ENCODE assay signal across 8 mouse cellular contexts in genomic region chr11:104114690-104115089, GRCm38 (mm10). TPM values are rescaled to one million over a fixed set of nuclear protein-coding genes. Genes with fewer than 3 reads are reported as not detected.
DNase-seq lines count a peak whose midpoint lies in the region; ATAC-seq and TF ChIP-seq lines count a peak whose summit lies in the region.

No protein-coding gene starts in this region.

- H3K9ac ChIP-seq in CH12.LX (ENCODE audit: insufficient read depth, low read depth), result no peak overlapping the region
- no peak overlapping the region for H3K9ac ChIP-seq in forebrain, embryonic 12.5 days

- no peak for TF ChIP-seq POLR2A in CH12.LX (IDR thresholded peaks at IDR 0.05; ENCODE audit: low read depth, low read length)

- in situ Hi-C loops in CH12.LX (cut with MboI; ENCODE audit: low pct_ligation_motif_present, low pct_unique_long_range_greater_than_20kb, low sequenced_read_pairs), result loop anchor here (5.0 kb wide), 1 partner anchor 53 kb away; no protein-coding TSS in a partner anchor

- no peak for TF ChIP-seq CTCF in CH12.LX (conservative IDR thresholded peaks at IDR 0.05 in 1 of 2, IDR thresholded peaks at IDR 0.05 in 1 of 2; ENCODE audit: low read depth in 2 of 2, low read length in 2 of 2)

- no peak overlapping the region for H3K4me3 ChIP-seq in CH12.LX (replicated peaks in 1 of 3; ENCODE audit: low read depth in 2 of 3, low read length in 2 of 3, poor library complexity in 1 of 3)
- no peak overlapping the region for H3K4me3 ChIP-seq in forebrain, embryonic 12.5 days (replicated peaks)

- H3K79me2 ChIP-seq in CH12.LX (replicated peaks; ENCODE audit: control insufficient read depth, extremely low read depth, insufficient read depth, poor library complexity, severe bottlenecking), result no peaks in the 10 kb centered on the region

- H3K9me3 ChIP-seq in CH12.LX (replicated peaks; ENCODE audit: low read length), result peaks cover 1% of the 10 kb centered on the region
- no peaks in the 10 kb centered on the region for H3K9me3 ChIP-seq in forebrain, embryonic 12.5 days

- peaks cover 5% of the 10 kb centered on the region for H3K27me3 ChIP-seq in CH12.LX (replicated peaks)
- no peaks in the 10 kb centered on the region for H3K27me3 ChIP-seq in forebrain, embryonic 12.5 days

- no peak overlapping the region for H3K27ac ChIP-seq in CH12.LX (ENCODE audit: insufficient read depth, low read depth)
- H3K27ac ChIP-seq in forebrain, embryonic 12.5 days, result no peak overlapping the region

- TF ChIP-seq EP300 in CH12.LX (IDR thresholded peaks at IDR 0.05; ENCODE audit: low read length), result no peak

- dilution Hi-C loops in CH12.LX (cut with MboI; ENCODE audit: extremely low pct_ligation_motif_present, extremely low pct_unique_long_range_greater_than_20kb, low sequenced_read_pairs), result no loop called here

- no peak overlapping the region for H3K4me2 ChIP-seq in CH12.LX (ENCODE audit: insufficient read depth, low read depth, poor library complexity, severe bottlenecking)
- 0 out of 2 replicates have a peak overlapping the region, but pooled peaks have one; percentile 8 for H3K4me2 ChIP-seq in forebrain, embryonic 12.5 days

- WGBS in forebrain, embryonic 12.5 days, result 5% methylated on average over 7 of the region's 7 CpGs

- no peak for ATAC-seq in forebrain, embryonic 12.5 days (ENCODE audit: low FRiP score)

- no peaks in the 10 kb centered on the region for H3K36me3 ChIP-seq in CH12.LX (replicated peaks in 1 of 2; ENCODE audit: control insufficient read depth in 1 of 2, insufficient read depth in 1 of 2, low read length in 1 of 2)
- no peaks in the 10 kb centered on the region for H3K36me3 ChIP-seq in forebrain, embryonic 12.5 days (replicated peaks)

- DNase-seq in CH12.LX (ENCODE audit: extremely low read depth) (peak; percentile 60), adipocyte (ENCODE audit: low spot score) (peak; percentile 80)
- peak; percentile 86 to 90 for DNase-seq in heart, postnatal 10 days
- peak; percentile 91 for DNase-seq in kidney, postnatal 14 days
- DNase-seq in lung, postnatal 14 days, result peak; percentile 66
- peak; percentile 13 to 15 for DNase-seq in spleen, postnatal 36 days (ENCODE audit: low spot score in 2 of 2)
- DNase-seq in cerebellum, adult 11-12 months, result no peak

- intact Hi-C loops in heart, postnatal 10 days (cut with DNase I), result no loop called here

- TF ChIP-seq RAD21 in CH12.LX (IDR thresholded peaks at IDR 0.05; ENCODE audit: low read depth, low read length), result no peak

- H3K4me1 ChIP-seq in CH12.LX (ENCODE audit: control insufficient read depth in 1 of 2, insufficient read depth in 2 of 2), result 0 out of 4 replicates have a peak, but pooled peaks cover 0 to 3% of the 10 kb centered on the region in 2 experiments
- H3K4me1 ChIP-seq in forebrain, embryonic 12.5 days, result peaks cover 4% of the 10 kb centered on the region; the same call in 1 of the 2 replicates

TF ChIP-seq in CH12.LX, 34 proteins besides CTCF, POLR2A, EP300 and RAD21:
- TF ChIP-seq IRF4 (IDR thresholded peaks at IDR 0.05; ENCODE audit: low read depth, low read length) (no peak), NELFE (IDR thresholded peaks at IDR 0.05; ENCODE audit: low read depth, low read length) (no peak), KAT2A (IDR thresholded peaks at IDR 0.05; ENCODE audit: insufficient replicate concordance, low read length) (no peak), PAX5 (IDR thresholded peaks at IDR 0.05; ENCODE audit: low read length) (no peak), TBP (conservative IDR thresholded peaks at IDR 0.05; ENCODE audit: low read depth, low read length) (no peak), SMC3 (IDR thresholded peaks at IDR 0.05; ENCODE audit: low read depth, low read length) (0 out of 2 replicates have a peak, but pooled peaks have one; percentile 12), ELF1 (IDR thresholded peaks at IDR 0.05; ENCODE audit: low read depth, low read length) (no peak), HCFC1 (IDR thresholded peaks at IDR 0.05; ENCODE audit: low read depth, low read length) (no peak), GABPA (IDR thresholded peaks at IDR 0.05; ENCODE audit: insufficient replicate concordance, low read depth, low read length) (no peak), SIN3A (IDR thresholded peaks at IDR 0.05; ENCODE audit: low read length) (0 out of 2 replicates have a peak, but pooled peaks have one; percentile 53), MAFK (IDR thresholded peaks at IDR 0.05; ENCODE audit: insufficient replicate concordance, low read length) (no peak), MXI1 (IDR thresholded peaks at IDR 0.05; ENCODE audit: low read depth, low read length) (peak; percentile 55; the same call in 1 of the 2 replicates), E2F4 (IDR thresholded peaks at IDR 0.05; ENCODE audit: insufficient replicate concordance, low read depth, low read length) (no peak), JUN (IDR thresholded peaks at IDR 0.05; ENCODE audit: insufficient read depth, low read depth, low read length) (no peak), UBTF (IDR thresholded peaks at IDR 0.05; ENCODE audit: low read depth, low read length) (no peak), MEF2A (IDR thresholded peaks at IDR 0.05; ENCODE audit: borderline replicate concordance, low read depth, low read length) (no peak)

RNA-seq across cellular contexts. Expression of gene Crhr1, which starts 18.0 kb away (rescaled TPM):
- not detected in 2 replicates for total RNA-seq in CH12.LX (2012; rRNA removed)
- total RNA-seq in CH12.LX (2014; rRNA removed), result not detected in 2 replicates
- not detected in 2 replicates for polyA plus RNA-seq in CH12.LX (2012; ENCODE audit: insufficient read length, low read depth)
- polyA plus RNA-seq in forebrain, embryonic 12.5 days (2016; fragmentation: Nextera tagmentation; extraction: Ambion mirVana), result 0.56 TPM in 2 replicates
- not detected for total RNA-seq in heart, postnatal 10 days (2021)
